Mouse (Mus musculus): ENCODE results near the gene Lrrc71.

GRCm38 (mm10) chr3:87742013-87742412, 6.4 kb downstream of the Lrrc71 start:
- TF ChIP-seq CTCF (IDR thresholded peaks at IDR 0.05; ENCODE audit: low read depth), result no peak
- TF ChIP-seq EP300 (IDR thresholded peaks at IDR 0.05; ENCODE audit: low read depth), result no peak
